In genomic region chr3:88454762-88455587, GRCm38 (mm10) we compare ENCODE assay signal across 8 mouse cellular contexts. TPM values are rescaled to one million over a fixed set of nuclear protein-coding genes. Genes with fewer than 3 reads are reported as not detected.
A peak's percentile ranks its signal among the peaks of the same experiment; 100 is the strongest.
DNase-seq lines count a peak whose midpoint lies in the region; ATAC-seq and TF ChIP-seq lines count a peak whose summit lies in the region.

No protein-coding gene starts in this region.

- H3K27ac ChIP-seq in intestine, embryonic 15.5 days, result peak overlapping the region; percentile 93
- peak overlapping the region; percentile 27 for H3K27ac ChIP-seq in macrophage

- 46% methylated on average over 9 of the region's 9 CpGs for WGBS in lung, adult 2 months
- WGBS in intestine, embryonic 15.5 days, result 48% methylated on average over 9 of the region's 9 CpGs
- WGBS in macrophage (ENCODE audit: missing documents), result 37% methylated on average over 7 of the region's 9 CpGs

- H3K79me2 ChIP-seq in macrophage (ENCODE audit: inconsistent target), result peaks cover 10% of the 10 kb centered on the region; the same call in 1 of the 2 replicates

- no peaks in the 10 kb centered on the region for H3K9me3 ChIP-seq in intestine, embryonic 15.5 days

- no peak for DNase-seq in lung, adult 2 months
- DNase-seq in lung, postnatal 36 days, result no peak
- peak; percentile 35 for DNase-seq in R1 (ENCODE audit: low read depth, low spot score)
- no peak for DNase-seq in left cerebral cortex, adult 8-10 months (ENCODE audit: low spot score in 2 of 2)
- no peak for DNase-seq in layer of hippocampus, adult 11-12 months (ENCODE audit: low spot score)
- no peak for DNase-seq in layer of hippocampus, postnatal 36 days

- peak; percentile 69 for ATAC-seq in intestine, embryonic 15.5 days

- no peak for TF ChIP-seq POLR2A in lung, adult 2 months (IDR thresholded peaks at IDR 0.05; ENCODE audit: borderline replicate concordance, extremely low read depth, low read depth, low read length)

- H3K4me2 ChIP-seq in intestine, embryonic 15.5 days (replicated peaks), result peak overlapping the region; percentile 49

- 0 out of 2 replicates have a peak, but pooled peaks cover 4% of the 10 kb centered on the region for H3K27me3 ChIP-seq in intestine, embryonic 15.5 days (replicated peaks)

- no peaks in the 10 kb centered on the region; the same call in 1 of the 2 replicates for H3K4me1 ChIP-seq in lung, adult 2 months (ENCODE audit: control insufficient read depth, insufficient read depth, low read length)
- peaks cover 42% of the 10 kb centered on the region for H3K4me1 ChIP-seq in intestine, embryonic 15.5 days (replicated peaks)

- H3K4me3 ChIP-seq in lung, adult 2 months (replicated peaks; ENCODE audit: extremely low read depth, low read depth, low read length), result peak overlapping the region; percentile 56
- H3K4me3 ChIP-seq in intestine, embryonic 15.5 days (replicated peaks), result peak overlapping the region; percentile 21
- H3K4me3 ChIP-seq in macrophage (ENCODE audit: inconsistent target), result peak overlapping the region; percentile 10; the same call in 1 of the 2 replicates

- H3K36me3 ChIP-seq in intestine, embryonic 15.5 days, result no peaks in the 10 kb centered on the region
- peaks cover 4% of the 10 kb centered on the region; the same call in 1 of the 2 replicates for H3K36me3 ChIP-seq in macrophage (ENCODE audit: inconsistent target)

- no peak for TF ChIP-seq CTCF in lung, adult 2 months (IDR thresholded peaks at IDR 0.05; ENCODE audit: insufficient read depth, low read length)

- peak overlapping the region; percentile 42 for H3K9ac ChIP-seq in intestine, embryonic 15.5 days

RNA-seq across cellular contexts. Expression of gene Sema4a, which starts 6.0 kb away (rescaled TPM):
- polyA plus RNA-seq in lung, adult 2 months (2012; rRNA removed), result 52.3 and 58.3 TPM in 2 replicates
- polyA plus RNA-seq in intestine, embryonic 15.5 days (2015; fragmentation: Nextera tagmentation; extraction: Ambion mirVana), result 30.9 and 39.2 TPM in 2 replicates
- 100 to 1,000 TPM in 6 of 26 experiments, 10 to 100 TPM in 20; 12.4 to 193 (median 60.3) TPM for total RNA-seq in macrophage (2018; cell fraction: chromatin; rRNA removed)
- total RNA-seq in macrophage (2018; cell fraction: cytosol; rRNA removed), result 10 to 100 TPM in 19 of 26 experiments, 1 to 10 TPM in 7; 8.5 to 33.5 (median 15.5) TPM
- 100 to 1,000 TPM in 3 of 26 experiments, 10 to 100 TPM in 23; 24.0 to 139 (median 65.3) TPM for total RNA-seq in macrophage (2018; cell fraction: nucleus; rRNA removed)
- polyA plus RNA-seq in macrophage (2018), result 7.3 to 33.5 TPM (median 7.7 TPM) in 3 replicates
- total RNA-seq in left cerebral cortex, adult 8-10 months (2022), result 10 to 100 TPM; 63.2 to 71.4 (median 66.8) TPM
- total RNA-seq in layer of hippocampus, postnatal 36 days (2021), result 10 to 100 TPM; 34.1 to 36.8 TPM

RNA-seq across cellular contexts. Expression of gene Slc25a44, which starts 30.0 kb away (rescaled TPM):
- polyA plus RNA-seq in lung, adult 2 months (2012; rRNA removed), result 18.3 and 25.4 TPM in 2 replicates
- polyA plus RNA-seq in intestine, embryonic 15.5 days (2015; fragmentation: Nextera tagmentation; extraction: Ambion mirVana), result 17.2 and 17.3 TPM in 2 replicates
- total RNA-seq in macrophage (2018; cell fraction: chromatin; rRNA removed), result 10 to 100 TPM; 11.1 to 30.9 (median 17.3) TPM
- total RNA-seq in macrophage (2018; cell fraction: cytosol; rRNA removed), result 10 to 100 TPM; 26.0 to 45.2 (median 33.0) TPM
- 10 to 100 TPM; 17.6 to 42.3 (median 27.8) TPM for total RNA-seq in macrophage (2018; cell fraction: nucleus; rRNA removed)
- polyA plus RNA-seq in macrophage (2018), result 23.0 to 38.3 TPM (median 30.3 TPM) in 3 replicates
- total RNA-seq in left cerebral cortex, adult 8-10 months (2022), result 10 to 100 TPM; 72.5 to 77.6 (median 75.9) TPM
- 10 to 100 TPM; 68.6 to 69.1 TPM for total RNA-seq in layer of hippocampus, postnatal 36 days (2021)

RNA-seq across cellular contexts. Expression of gene Pmf1, which starts 44.8 kb away (rescaled TPM):
- 23.4 and 27.0 TPM in 2 replicates for polyA plus RNA-seq in lung, adult 2 months (2012; rRNA removed)
- 127 and 128 TPM in 2 replicates for polyA plus RNA-seq in intestine, embryonic 15.5 days (2015; fragmentation: Nextera tagmentation; extraction: Ambion mirVana)
- total RNA-seq in macrophage (2018; cell fraction: chromatin; rRNA removed), result 10 to 100 TPM in 18 of 26 experiments, 1 to 10 TPM in 8; 3.6 to 33.6 (median 15.7) TPM
- 10 to 100 TPM; 11.9 to 27.4 (median 19.5) TPM for total RNA-seq in macrophage (2018; cell fraction: cytosol; rRNA removed)
- total RNA-seq in macrophage (2018; cell fraction: nucleus; rRNA removed), result 10 to 100 TPM in 15 of 26 experiments, 1 to 10 TPM in 11; 4.3 to 40.2 (median 12.1) TPM
- polyA plus RNA-seq in macrophage (2018), result 20.9 to 38.7 TPM (median 26.5 TPM) in 3 replicates
- 1 to 10 TPM; 7.4 to 9.2 (median 7.8) TPM for total RNA-seq in left cerebral cortex, adult 8-10 months (2022)
- 1 to 10 TPM; 5.3 to 6.3 TPM for total RNA-seq in layer of hippocampus, postnatal 36 days (2021)

RNA-seq across cellular contexts. Expression of gene Lmna, which starts 54.8 kb away (rescaled TPM):
- polyA plus RNA-seq in lung, adult 2 months (2012; rRNA removed), result 257 and 302 TPM in 2 replicates
- 120 TPM in 2 replicates for polyA plus RNA-seq in intestine, embryonic 15.5 days (2015; fragmentation: Nextera tagmentation; extraction: Ambion mirVana)
- 100 to 1,000 TPM in 8 of 26 experiments, 10 to 100 TPM in 18; 18.3 to 483 (median 71.9) TPM for total RNA-seq in macrophage (2018; cell fraction: chromatin; rRNA removed)
- total RNA-seq in macrophage (2018; cell fraction: cytosol; rRNA removed), result 100 to 1,000 TPM in 13 of 26 experiments, 10 to 100 TPM in 13; 61.7 to 262 (median 112) TPM
- 100 to 1,000 TPM in 11 of 26 experiments, 10 to 100 TPM in 15; 40.2 to 222 (median 79.2) TPM for total RNA-seq in macrophage (2018; cell fraction: nucleus; rRNA removed)
- 96.7 to 217 TPM (median 105 TPM) in 3 replicates for polyA plus RNA-seq in macrophage (2018)
- total RNA-seq in left cerebral cortex, adult 8-10 months (2022), result 10 to 100 TPM; 50.1 to 67.5 (median 60.3) TPM
- total RNA-seq in layer of hippocampus, postnatal 36 days (2021), result 10 to 100 TPM; 32.6 to 34.3 TPM
